Mouse (Mus musculus) thymus, adult 2 months (tissue): ENCODE measurements at regions not wholly inside any gene's neighbourhood (a gene's known extent, or its start where the extent isn't known, plus 50 kb on each side); places are given as distances from the start of the nearest gene placed in this dataset.

Experiments
- DNase-seq: peaks from one replicate; pipeline ENCODE4 v3.0.0; 2021
- H3K27ac ChIP-seq: fragments of 200-500 bp; 2 replicates; pipeline ENCODE4 v1.5.1; 2012; ENCODE audit warnings: low read length, control low read depth; ENCODE audit not compliant: control insufficient read depth, insufficient read depth
- H3K27me3 ChIP-seq: fragments of 200-500 bp; 2 replicates; pipeline ENCODE4 v1.6.1; 2012; ENCODE audit warnings: mild to moderate bottlenecking, low read length, moderate library complexity, mixed read lengths; ENCODE audit not compliant: control insufficient read depth, insufficient read depth
- H3K36me3 ChIP-seq: fragments of 200-500 bp; 2 replicates; pipeline ENCODE4 v1.6.1; 2012; ENCODE audit warnings: mild to moderate bottlenecking, low read length, moderate library complexity; ENCODE audit not compliant: control insufficient read depth, insufficient read depth
- H3K4me1 ChIP-seq: fragments of 200-500 bp; replicated peaks from 2 replicates; pipeline ENCODE4 v1.6.1; 2012; ENCODE audit warnings: low read length; ENCODE audit not compliant: control insufficient read depth, insufficient read depth
- H3K4me3 ChIP-seq: fragments of 200-500 bp; 2 replicates; pipeline ENCODE4 v1.5.1; 2012; ENCODE audit warnings: mild to moderate bottlenecking, low read length, control low read depth, moderate library complexity; ENCODE audit not compliant: control insufficient read depth, insufficient read depth
- CTCF ChIP-seq: fragments of 200-500 bp; IDR thresholded peaks from 2 replicates; pipeline ENCODE4 v1.5.1; 2012; ENCODE audit warnings: mild to moderate bottlenecking, control low read depth, low read length, moderate library complexity, borderline replicate concordance; ENCODE audit not compliant: control insufficient read depth, poor library complexity, insufficient read depth; ENCODE audit errors: extremely low read depth
- POLR2A ChIP-seq: fragments of 200-500 bp; IDR thresholded peaks from 2 replicates; pipeline ENCODE4 v1.6.1; 2012; ENCODE audit warnings: mild to moderate bottlenecking, low read length, control low read depth, moderate library complexity; ENCODE audit not compliant: control insufficient read depth, poor library complexity, insufficient read depth; ENCODE audit errors: extremely low read depth
- WGBS: fragments of 180-500 bp; shearing (Covaris S2); methylation state at CpG from one replicate; pipeline ENCODE4 v1.1.7; 2018; 5-methylcytosine and 5-hydroxymethylcytosine counted together

DNA sequence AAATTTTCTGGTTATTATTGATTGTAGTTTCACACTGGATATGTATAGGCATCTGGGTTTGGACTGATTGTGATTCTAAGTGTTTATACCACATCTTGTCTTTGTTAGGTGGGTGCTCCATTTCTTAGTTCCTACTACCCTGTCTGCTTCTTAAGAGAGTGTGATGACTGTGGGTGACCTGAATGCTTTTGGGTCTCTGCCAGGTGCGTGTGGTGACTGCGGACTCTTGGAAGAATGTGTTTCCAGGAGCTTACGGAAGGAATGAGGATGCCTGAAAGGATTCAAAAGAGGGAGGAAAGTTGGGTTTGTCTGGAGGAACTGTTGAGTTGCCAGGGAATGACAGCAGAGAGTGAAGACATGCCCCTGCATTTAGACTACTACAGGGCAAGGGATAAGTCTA, 1322.5 kb upstream of the Lrrc6 start:
- no peak for TF ChIP-seq CTCF
- TF ChIP-seq POLR2A = no peak
- no peak for DNase-seq
- H3K27me3 ChIP-seq = no peaks in the 10 kb centered on the region
- WGBS = 91% methylated on average over 3 of the region's 3 CpGs
- H3K4me3 ChIP-seq = no peak overlapping the region
- H3K4me1 ChIP-seq = no peaks in the 10 kb centered on the region
- no peaks in the 10 kb centered on the region for H3K36me3 ChIP-seq
- no peak overlapping the region for H3K27ac ChIP-seq

DNA sequence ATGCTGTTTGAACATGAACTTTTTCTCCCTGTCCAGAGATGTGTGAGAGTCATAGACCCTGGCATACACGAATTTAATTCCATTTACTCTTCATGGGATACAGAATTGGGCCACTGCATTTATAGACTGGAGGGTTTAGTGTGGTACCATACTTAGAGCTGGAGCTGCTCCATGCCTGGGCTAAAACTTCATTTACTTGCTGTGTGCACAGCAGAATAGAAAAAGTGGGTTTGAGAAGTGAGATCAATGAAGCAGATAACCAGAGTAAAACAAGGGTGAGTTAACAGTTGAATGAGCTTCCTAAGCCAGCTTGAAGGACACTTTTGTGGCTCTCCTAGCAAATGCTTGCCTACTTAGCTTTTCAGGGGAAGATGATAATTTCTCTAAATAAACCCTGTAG, 1299.2 kb upstream of the Lrrc6 start:
- TF ChIP-seq CTCF = no peak
- no peak for TF ChIP-seq POLR2A
- Histone ChIP-seq H3K36me3 (no peaks in the 10 kb centered on the region), H3K27ac (no peak overlapping the region), H3K27me3 (no peaks in the 10 kb centered on the region), H3K4me1 (no peaks in the 10 kb centered on the region), H3K4me3 (no peak overlapping the region)
- DNase-seq = no peak
- WGBS = 84% methylated on average over 1 of the region's 1 CpGs

- 86% methylated on average over 2 of the region's 2 CpGs for WGBS
- no peak for TF ChIP-seq POLR2A
- TF ChIP-seq CTCF = no peak
Measured at GRCm38 (mm10) chr15:67795578-67795977, 1294.9 kb upstream of the Lrrc6 start.

GRCm38 (mm10) chr15:67792822-67793221, 1292.1 kb upstream of the Lrrc6 start:
- no peaks in the 10 kb centered on the region for H3K4me1 ChIP-seq
- H3K27me3 ChIP-seq = no peaks in the 10 kb centered on the region
- DNase-seq = no peak
- no peak overlapping the region for H3K27ac ChIP-seq
- no peak overlapping the region for H3K4me3 ChIP-seq
- H3K36me3 ChIP-seq = no peaks in the 10 kb centered on the region
- TF ChIP-seq POLR2A (no peak), CTCF (no peak)

More at GRCm38 (mm10) chr15:67795578-67795977, 1294.9 kb upstream of the Lrrc6 start:
- no peak for DNase-seq
- H3K27me3 ChIP-seq = no peaks in the 10 kb centered on the region
- H3K27ac ChIP-seq = no peak overlapping the region
- no peaks in the 10 kb centered on the region for H3K36me3 ChIP-seq
- H3K4me1 ChIP-seq = no peaks in the 10 kb centered on the region
- H3K4me3 ChIP-seq = no peak overlapping the region

DNA sequence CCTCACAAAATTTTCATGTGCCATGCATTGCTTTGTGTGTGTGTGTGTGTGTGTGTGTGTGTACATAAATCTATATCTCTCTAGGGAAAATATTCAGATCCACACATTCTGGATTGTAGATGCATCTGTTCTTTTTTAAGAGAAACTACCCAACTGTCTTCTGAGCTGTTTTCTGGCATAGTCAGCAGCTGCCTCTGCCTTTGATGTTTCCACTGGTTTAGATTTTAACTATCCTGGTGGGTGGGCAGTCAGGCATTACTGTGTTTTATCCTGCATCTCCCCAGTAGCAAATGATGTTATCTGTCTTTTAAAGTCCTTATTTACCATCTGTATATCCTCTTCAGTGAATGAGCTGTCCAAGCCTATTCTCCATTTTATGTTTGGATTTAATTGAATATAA, 1287.9 kb upstream of the Lrrc6 start:
- no peak for DNase-seq
- H3K36me3 ChIP-seq = no peaks in the 10 kb centered on the region
- H3K4me1 ChIP-seq = no peaks in the 10 kb centered on the region
- H3K4me3 ChIP-seq = no peak overlapping the region
- TF ChIP-seq CTCF (no peak), POLR2A (no peak)
- no peak overlapping the region for H3K27ac ChIP-seq
- no peaks in the 10 kb centered on the region for H3K27me3 ChIP-seq

DNA sequence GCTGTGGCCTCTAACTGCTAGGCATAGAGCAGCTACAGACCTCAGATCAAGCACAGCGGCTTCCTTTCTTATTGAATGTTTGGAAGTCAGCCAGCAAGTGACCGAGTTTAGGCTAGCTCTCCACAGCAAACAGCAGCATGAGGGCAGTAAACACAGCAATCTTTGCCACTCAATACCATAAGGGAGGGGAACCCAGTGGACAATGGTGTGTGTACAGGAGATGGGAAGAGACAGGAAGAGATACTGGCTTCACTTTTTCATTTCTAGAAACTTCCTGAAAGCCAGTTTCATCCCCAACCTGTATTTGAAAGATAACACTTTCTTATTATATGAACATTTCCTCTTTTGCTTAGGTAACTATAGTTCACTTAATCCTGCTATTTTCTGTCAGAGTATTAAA, 1284.9 kb upstream of the Lrrc6 start:
- Histone ChIP-seq H3K27ac (no peak overlapping the region), H3K4me3 (no peak overlapping the region), H3K27me3 (no peaks in the 10 kb centered on the region), H3K36me3 (no peaks in the 10 kb centered on the region), H3K4me1 (no peaks in the 10 kb centered on the region)
- WGBS = 14% methylated on average over 2 of the region's 2 CpGs
- DNase-seq = no peak
- TF ChIP-seq CTCF (no peak), POLR2A (no peak)

DNA sequence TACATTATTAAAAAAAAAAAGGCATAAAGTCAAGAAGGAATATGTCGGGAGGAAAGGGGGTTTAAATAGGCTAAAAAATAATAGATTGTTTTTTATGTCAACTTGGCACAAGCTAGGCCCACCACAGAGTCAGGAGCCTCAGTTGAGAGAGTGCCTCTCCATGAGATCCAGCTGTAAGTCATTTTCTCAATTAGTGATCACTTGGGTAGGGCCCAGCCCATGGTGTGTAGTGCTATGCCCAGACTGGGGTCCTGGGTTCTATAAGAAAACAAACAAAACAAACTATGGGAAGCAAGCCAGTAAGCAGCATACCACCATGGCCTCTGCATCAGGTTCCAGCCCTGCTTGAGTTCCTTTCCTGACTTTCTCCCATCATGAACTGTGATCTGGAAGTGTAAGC, 1283.0 kb upstream of the Lrrc6 start:
- H3K36me3 ChIP-seq = no peaks in the 10 kb centered on the region
- TF ChIP-seq CTCF (no peak), POLR2A (no peak)
- no peaks in the 10 kb centered on the region for H3K4me1 ChIP-seq
- 94% methylated on average over 1 of the region's 1 CpGs for WGBS
- DNase-seq = no peak
- no peak overlapping the region for H3K4me3 ChIP-seq
- H3K27ac ChIP-seq = no peak overlapping the region
- no peaks in the 10 kb centered on the region for H3K27me3 ChIP-seq
